Mouse (Mus musculus) testis, postnatal 10 days (tissue): ENCODE results near the gene Gramd1b.

Experiments used
- DNase-seq: peaks from one replicate; pipeline ENCODE4 v3.0.0; 2021; ENCODE audit warnings: low spot score

Gramd1b gene

GRCm38 (mm10) chr9:40307311-40307710, 223.9 kb downstream of the Gramd1b start:
- no peak for DNase-seq

- no peak for DNase-seq
Measured at GRCm38 (mm10) chr9:40304243-40304642, 226.9 kb downstream of the Gramd1b start.

- no peak for DNase-seq
Measured at GRCm38 (mm10) chr9:40302375-40302774, 228.8 kb downstream of the Gramd1b start.

DNA sequence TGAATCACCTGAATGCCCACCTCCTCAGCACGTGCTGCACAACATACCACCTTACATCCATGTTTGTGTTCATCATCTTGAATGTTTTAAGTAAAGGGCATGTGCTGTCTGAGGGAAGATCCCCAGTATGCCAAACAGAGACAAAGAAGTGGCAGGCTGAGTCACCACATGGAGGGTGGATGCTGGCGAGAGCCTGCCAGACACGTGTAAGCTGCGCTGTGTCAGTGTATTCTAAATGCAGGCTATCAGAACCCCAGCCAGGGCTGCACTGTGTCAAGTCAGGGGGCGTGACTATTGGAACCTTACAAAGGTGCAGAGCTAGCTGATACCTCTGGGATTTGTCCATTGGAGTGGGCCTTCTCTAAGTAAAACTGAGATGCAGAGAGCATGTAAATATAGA, 229.7 kb downstream of the Gramd1b start:
- no peak for DNase-seq

DNA sequence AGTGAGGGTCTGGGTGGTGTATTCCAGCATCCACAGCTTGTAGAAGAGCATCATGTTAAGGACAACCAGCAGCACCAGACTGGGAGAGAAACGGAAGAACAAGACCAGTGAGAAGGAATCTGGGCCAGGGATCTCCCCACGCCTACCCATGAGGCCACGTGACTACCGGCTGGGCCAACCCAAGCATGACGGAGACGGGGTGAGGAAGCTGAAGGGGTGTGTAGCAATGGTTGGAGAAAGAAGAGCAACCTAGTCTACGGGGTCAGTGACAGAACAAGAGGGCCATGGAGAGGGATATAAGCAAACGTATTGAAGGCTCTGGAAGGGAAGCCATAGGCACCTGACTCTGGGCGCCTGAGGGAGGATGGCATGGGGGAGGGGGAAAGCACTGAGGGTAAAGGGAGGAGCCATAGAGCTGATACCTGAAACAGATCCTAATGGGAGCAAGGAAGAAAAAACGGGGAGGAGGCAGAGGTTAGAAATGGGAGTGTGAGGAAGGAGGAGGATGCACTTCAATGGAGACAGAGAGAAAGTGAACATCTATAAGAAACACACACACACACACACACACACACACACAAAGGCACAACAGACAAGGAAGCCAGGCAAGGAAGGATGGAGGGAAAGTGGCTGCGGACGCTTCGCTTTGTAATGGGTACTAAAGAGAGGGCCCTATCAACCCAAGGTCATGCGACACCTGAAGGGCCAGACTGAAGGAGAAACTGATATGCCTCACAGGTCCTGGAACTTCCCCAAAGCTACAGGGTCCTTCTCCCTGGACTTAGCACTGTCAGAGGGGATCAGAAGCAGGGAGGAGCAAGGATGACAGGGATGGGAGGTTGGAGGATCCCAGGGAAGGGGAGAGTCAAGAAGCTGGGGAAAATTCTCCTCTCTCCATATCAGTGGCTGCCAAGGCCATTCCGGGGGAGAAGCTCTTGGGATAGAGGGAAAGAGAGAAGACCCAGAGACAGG, 230.9 kb downstream of the Gramd1b start:
- DNase-seq: no peak

DNA sequence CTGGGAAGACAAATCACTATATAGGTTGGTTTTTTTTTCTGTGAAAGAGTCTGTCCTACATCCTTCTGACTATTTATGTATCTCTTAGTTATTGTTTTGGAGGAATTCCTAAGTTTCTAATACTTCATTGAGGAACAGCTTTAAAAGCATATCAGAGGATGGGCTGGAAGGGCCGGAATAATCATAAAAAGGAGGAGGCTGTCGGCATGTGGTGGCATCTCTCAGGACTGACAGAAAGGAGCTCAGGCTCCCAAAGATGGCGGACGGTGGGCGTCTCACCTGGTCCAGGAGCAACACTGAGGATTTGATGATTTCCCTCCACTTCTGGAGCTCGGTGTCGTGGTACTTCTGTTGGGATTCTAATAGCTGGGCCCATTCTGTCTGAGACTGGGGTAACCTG, 231.9 kb downstream of the Gramd1b start:
- DNase-seq: no peak

DNA sequence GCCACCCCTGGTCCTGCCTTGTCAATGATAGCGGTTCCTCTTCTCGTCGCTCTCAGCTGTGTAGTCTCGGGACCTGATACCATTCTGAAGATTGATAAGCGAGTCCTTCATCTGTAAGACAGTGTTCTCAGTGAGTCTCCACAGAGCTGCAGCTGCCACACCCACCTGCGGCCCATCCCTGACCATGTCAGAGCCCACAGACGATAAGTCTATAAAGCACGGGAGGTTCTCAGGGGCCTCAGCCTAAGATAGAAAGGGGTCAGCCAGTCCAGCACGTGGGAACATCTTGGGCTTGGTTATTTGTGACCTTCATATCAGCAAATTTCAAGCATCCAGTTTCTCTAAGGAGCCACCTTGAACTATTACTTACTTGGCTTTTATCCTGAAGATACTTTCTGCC, 233.2 kb downstream of the Gramd1b start:
- DNase-seq: no peak

- no peak for DNase-seq
Measured at GRCm38 (mm10) chr9:40296251-40296650, 234.9 kb downstream of the Gramd1b start.

- DNase-seq: no peak
Measured at GRCm38 (mm10) chr9:40294866-40295265, 236.3 kb downstream of the Gramd1b start.

DNA sequence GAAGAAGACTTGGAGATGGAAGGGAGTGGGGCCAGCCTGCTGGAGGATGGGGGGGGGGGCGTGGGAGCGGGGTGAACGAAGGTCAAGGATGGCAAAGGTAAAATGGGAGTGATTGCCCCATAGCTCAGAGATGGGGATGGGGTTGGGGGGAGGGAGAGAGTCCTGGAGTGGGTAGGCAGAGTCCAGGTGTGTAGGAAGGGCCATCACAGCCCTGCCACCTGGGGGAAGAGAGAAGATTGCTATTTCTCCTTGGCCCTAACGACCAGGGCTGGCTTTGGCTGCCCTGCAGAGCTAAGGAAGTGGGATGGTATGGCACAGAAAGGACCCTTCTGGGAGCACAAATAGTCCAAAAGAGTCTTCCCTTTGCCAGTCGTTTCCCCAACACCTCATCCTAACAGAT, 237.0 kb downstream of the Gramd1b start:
- no peak for DNase-seq

DNA sequence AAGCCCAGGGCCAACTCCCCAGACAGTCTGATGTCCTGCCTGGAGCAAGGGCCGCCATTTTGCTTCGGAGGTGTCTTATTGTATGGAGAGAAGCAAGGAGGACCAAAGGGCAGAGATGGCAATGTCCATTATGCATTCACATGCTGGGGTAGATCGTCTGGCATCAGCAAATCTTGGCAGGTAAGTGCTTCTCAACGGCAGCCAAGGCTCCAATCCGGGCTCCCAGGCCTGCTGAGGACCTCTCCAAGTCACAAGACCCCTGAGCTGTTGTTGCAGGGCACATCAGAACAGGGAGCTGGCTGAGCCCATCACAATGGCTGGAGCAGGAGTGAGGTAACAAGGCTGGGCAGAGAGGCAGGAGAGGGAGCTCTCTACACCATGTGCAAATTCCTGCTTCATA, 237.4 kb downstream of the Gramd1b start:
- no peak for DNase-seq

- no peak for DNase-seq
Measured at GRCm38 (mm10) chr9:40293286-40293685, 237.9 kb downstream of the Gramd1b start.

DNA sequence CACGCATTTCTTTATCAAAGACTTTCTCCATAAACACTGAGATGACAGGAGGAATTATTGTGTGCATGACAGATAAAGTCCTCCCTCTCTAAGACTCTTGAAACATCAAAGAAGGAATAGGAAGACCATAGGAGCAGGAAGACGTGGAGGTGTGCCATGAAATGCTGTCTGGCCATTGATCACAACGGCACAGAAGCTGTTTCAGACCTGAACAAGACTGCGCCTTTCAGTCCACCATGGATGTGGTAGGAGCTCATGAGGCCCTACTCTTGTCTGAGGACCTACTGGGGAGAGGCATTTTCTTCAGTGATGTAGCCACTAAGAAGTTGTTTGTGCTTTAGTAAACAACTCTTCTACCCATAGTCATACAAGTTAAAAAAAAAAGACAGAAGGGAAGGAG, 238.7 kb downstream of the Gramd1b start:
- DNase-seq: no peak

DNA sequence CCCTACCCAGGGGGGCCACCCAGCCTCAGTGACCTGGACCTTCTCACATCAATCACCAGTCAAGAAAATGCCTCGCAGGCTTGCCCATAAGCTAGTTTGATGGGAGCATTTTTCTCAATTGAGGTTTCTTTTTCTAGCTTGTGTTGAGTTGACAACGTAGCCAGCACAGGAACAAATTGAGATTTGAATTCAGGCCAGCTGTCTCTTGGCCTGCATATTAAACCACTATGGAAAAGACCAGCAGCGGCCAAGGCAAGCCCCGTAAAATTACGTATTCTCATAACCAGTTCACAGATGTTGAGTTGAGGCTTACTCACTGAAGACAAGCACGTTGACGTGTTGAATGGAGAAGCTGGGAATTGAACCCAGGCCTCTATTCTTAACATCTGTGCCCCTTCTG, 248.2 kb downstream of the Gramd1b start:
- DNase-seq: no peak

- DNase-seq: no peak
Measured at GRCm38 (mm10) chr9:40279438-40279837, 251.7 kb downstream of the Gramd1b start.

GRCm38 (mm10) chr9:40277671-40278070, 253.5 kb downstream of the Gramd1b start:
- DNase-seq: no peak

GRCm38 (mm10) chr9:40275904-40276303, 255.3 kb downstream of the Gramd1b start:
- DNase-seq: no peak

DNA sequence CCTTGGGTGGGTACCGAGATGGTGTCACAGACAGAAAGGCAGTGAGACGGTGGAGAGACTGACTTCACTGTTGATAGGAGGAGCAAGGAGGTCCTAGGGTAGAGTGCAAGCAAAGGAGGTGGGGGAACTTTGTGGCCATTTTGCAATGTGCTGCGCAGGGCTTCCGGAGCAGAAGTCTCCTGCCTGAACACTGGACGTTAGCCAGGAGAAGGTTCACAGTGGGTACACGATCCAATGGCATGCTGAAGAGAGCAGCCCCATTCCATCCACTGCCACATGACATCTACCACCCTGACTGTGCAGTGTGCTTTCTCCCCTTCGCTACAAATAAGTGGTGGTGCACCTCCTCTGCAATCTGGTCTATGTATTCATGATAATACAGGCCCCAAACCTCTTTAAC, 258.4 kb downstream of the Gramd1b start:
- no peak for DNase-seq

GRCm38 (mm10) chr9:40271075-40271474, 260.1 kb downstream of the Gramd1b start:
- no peak for DNase-seq

- DNase-seq: no peak
Measured at GRCm38 (mm10) chr9:40269880-40270279, 261.3 kb downstream of the Gramd1b start.

- peak; percentile 75 for DNase-seq
Measured at GRCm38 (mm10) chr9:40269103-40269861, 261.9 kb downstream of the Gramd1b start, which contains the start of gene Scn3b. TSS of gene Scn3b (plus strand) at chr9:40269217.

DNA sequence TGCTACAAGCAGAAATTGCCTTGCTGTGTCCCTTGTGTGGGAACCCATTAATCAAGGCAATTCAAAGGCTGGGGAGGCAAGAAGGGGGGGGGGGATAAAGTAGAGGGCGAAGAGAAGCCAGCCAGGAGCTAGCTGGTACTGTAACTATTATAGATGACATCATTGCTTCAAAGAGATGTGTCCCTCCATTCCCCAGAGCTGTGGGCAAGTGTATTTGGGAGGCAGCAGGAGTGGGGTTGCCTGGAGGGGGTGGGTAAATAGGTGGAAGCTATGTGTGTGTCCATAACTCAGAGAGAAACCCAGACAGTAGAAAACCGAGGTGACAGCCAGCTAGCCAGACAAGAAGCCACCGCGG, 262.5 kb downstream of the Gramd1b start:
- DNase-seq: no peak
